Mouse (Mus musculus): ENCODE data around the gene Ruvbl2. TPM values are rescaled to one million over a fixed set of nuclear protein-coding genes. Genes with fewer than 3 reads are reported as not detected.
"Not testable (repeated sequence)": the region's sequence is repeated elsewhere in the genome, so short reads cannot be mapped to it uniquely, and the experiment has no call there.

The Ruvbl2 gene
- polyA plus RNA-seq, 1 experiment from 2014 or later = 123 TPM

DNA sequence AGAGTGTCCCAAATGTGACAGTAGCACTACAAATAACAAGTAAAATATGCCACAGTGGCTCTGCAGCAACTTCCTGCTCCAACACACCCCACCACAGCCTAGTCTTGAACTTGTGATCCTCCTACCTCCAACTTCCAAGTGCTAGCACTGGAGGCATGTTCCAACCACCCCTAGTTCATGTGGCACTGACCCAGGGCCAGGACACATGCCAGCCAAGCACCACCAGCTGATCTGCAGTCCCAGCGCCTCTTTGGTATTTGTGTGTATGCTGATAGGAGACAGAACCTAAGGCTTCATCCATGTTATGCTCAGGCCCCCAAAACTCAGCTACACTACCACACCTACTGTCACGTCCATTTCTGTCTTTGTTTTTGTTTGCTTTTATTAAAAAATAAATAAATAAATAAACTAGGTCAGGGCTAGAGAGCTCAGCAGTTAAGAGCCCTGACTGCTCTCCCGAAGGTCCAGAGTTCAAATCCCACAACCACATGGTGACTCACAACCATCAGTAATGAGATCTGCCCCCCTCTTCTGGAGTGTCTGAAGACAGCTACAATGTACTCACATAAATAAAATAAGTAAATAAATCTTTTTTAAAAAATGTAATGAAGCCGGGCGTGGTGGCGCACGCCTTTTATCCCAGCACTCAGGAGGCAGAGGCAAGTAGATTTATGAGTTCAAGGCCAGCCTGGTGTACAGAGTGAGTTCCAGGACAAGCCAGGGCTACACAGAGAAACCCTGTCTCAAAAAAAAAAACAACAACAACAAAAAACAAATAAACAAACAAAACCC is 26.3 kb upstream of the Ruvbl2 start:
- Histone ChIP-seq H3K27me3 (replicated peaks; ENCODE audit: control insufficient read depth, insufficient read depth, low read length) (no peaks in the 10 kb centered on the region), H3K9ac (ENCODE audit: low read depth, low read length) (no peak overlapping the region)
- 92% methylated on average over 7 of the region's 7 CpGs for WGBS

DNA sequence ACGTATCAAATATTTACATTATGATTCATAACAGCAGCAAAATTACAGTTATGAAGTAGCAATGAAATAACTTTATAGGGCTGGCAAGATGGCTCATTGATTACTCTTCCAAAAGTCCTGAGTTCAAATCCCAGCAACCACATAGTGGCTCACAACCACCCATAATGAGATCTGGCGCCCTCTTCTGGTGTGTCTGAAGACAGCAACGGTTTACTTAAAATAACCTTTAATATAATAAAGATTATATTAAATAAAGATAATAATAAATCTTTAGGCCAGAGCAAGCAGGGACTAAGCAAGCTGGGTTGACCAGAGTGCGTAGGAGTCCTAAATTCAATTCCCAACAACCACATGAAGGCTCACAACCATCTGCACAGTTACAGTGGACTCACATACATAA is 25.0 kb upstream of the Ruvbl2 start:
- DNase-seq (ENCODE audit: low spot score); ATAC-seq (ENCODE audit: low read depth); H3K9ac ChIP-seq (ENCODE audit: low read depth, low read length); H3K27me3 ChIP-seq (replicated peaks; ENCODE audit: control insufficient read depth, insufficient read depth, low read length); H3K9me3 ChIP-seq (ENCODE audit: control insufficient read depth, low read length); H3K4me2 ChIP-seq (ENCODE audit: low read depth, low read length); H3K4me3 ChIP-seq (ENCODE audit: low read depth, low read length); H3K27ac ChIP-seq (replicated peaks; ENCODE audit: low read depth, low read length): not testable (repeated sequence)
- Histone ChIP-seq H3K36me3 (ENCODE audit: control insufficient read depth, insufficient read depth, low read length) (peaks cover 50% of the 10 kb centered on the region), H3K4me1 (ENCODE audit: control insufficient read depth, insufficient read depth, low read length) (peaks cover 26% of the 10 kb centered on the region)
- WGBS = 80% methylated on average over 4 of the region's 4 CpGs

More for the DNA sequence above, 26.3 kb upstream of the Ruvbl2 start:
- no peak overlapping the region for H3K4me2 ChIP-seq (ENCODE audit: low read depth, low read length)
- H3K36me3 ChIP-seq (ENCODE audit: control insufficient read depth, insufficient read depth, low read length) = peaks cover 42% of the 10 kb centered on the region
- no peak for DNase-seq (ENCODE audit: low spot score)
- H3K4me3 ChIP-seq (ENCODE audit: low read depth, low read length) = no peak overlapping the region
- no peak for ATAC-seq (ENCODE audit: low read depth)
- H3K9me3 ChIP-seq (ENCODE audit: control insufficient read depth, low read length) = no peaks in the 10 kb centered on the region
- H3K4me1 ChIP-seq (ENCODE audit: control insufficient read depth, insufficient read depth, low read length) = peaks cover 22% of the 10 kb centered on the region
- no peak overlapping the region for H3K27ac ChIP-seq (replicated peaks; ENCODE audit: low read depth, low read length)

DNA sequence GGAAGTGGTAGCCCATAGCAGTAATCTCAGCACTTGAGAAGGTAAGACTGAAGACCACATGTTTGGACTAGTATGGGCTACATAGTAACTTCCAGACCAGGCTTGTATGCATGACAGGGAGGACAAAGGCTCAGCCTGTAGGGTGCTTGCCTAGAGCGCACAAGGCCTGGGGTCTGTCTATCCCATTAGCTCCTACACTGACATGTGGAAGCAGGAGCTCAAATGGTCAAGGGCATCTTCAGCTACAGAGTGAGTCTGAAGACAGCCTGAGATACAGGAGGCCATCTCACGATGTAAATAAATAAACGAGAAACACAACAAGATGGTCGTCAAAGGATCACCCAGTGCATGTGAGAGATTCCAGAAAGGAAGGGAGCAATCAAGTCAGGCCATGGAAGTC is 24.4 kb upstream of the Ruvbl2 start:
- no peak overlapping the region for H3K9ac ChIP-seq (ENCODE audit: low read depth, low read length)
- DNase-seq (ENCODE audit: low spot score) (no peak), ATAC-seq (ENCODE audit: low read depth) (no peak)
- peaks cover 56% of the 10 kb centered on the region for H3K36me3 ChIP-seq (ENCODE audit: control insufficient read depth, insufficient read depth, low read length)
- no peaks in the 10 kb centered on the region for H3K9me3 ChIP-seq (ENCODE audit: control insufficient read depth, low read length)
- H3K4me1 ChIP-seq (ENCODE audit: control insufficient read depth, insufficient read depth, low read length) = peaks cover 31% of the 10 kb centered on the region
- no peak overlapping the region for H3K4me3 ChIP-seq (ENCODE audit: low read depth, low read length)
- no peak overlapping the region for H3K4me2 ChIP-seq (ENCODE audit: low read depth, low read length)
- WGBS = 91% methylated on average over 4 of the region's 4 CpGs
- H3K27me3 ChIP-seq (replicated peaks; ENCODE audit: control insufficient read depth, insufficient read depth, low read length) = no peaks in the 10 kb centered on the region
- H3K27ac ChIP-seq (replicated peaks; ENCODE audit: low read depth, low read length) = no peak overlapping the region

- H3K27ac ChIP-seq (replicated peaks; ENCODE audit: low read depth, low read length) = peak overlapping the region; percentile 63
- 81% methylated on average over 4 of the region's 4 CpGs for WGBS
- peaks cover 61% of the 10 kb centered on the region for H3K36me3 ChIP-seq (ENCODE audit: control insufficient read depth, insufficient read depth, low read length)
- ATAC-seq (ENCODE audit: low read depth) (no peak), DNase-seq (ENCODE audit: low spot score) (no peak)
- H3K4me1 ChIP-seq (ENCODE audit: control insufficient read depth, insufficient read depth, low read length) = peaks cover 31% of the 10 kb centered on the region
- no peak overlapping the region for H3K4me2 ChIP-seq (ENCODE audit: low read depth, low read length)
- H3K9ac ChIP-seq (ENCODE audit: low read depth, low read length) = no peak overlapping the region
- H3K4me3 ChIP-seq (ENCODE audit: low read depth, low read length) = no peak overlapping the region
- H3K27me3 ChIP-seq (replicated peaks; ENCODE audit: control insufficient read depth, insufficient read depth, low read length) = no peaks in the 10 kb centered on the region
- no peaks in the 10 kb centered on the region for H3K9me3 ChIP-seq (ENCODE audit: control insufficient read depth, low read length)
These were observed 23.9 kb upstream of the Ruvbl2 start for GRCm38 (mm10) chr7:45461781-45462180.

DNA sequence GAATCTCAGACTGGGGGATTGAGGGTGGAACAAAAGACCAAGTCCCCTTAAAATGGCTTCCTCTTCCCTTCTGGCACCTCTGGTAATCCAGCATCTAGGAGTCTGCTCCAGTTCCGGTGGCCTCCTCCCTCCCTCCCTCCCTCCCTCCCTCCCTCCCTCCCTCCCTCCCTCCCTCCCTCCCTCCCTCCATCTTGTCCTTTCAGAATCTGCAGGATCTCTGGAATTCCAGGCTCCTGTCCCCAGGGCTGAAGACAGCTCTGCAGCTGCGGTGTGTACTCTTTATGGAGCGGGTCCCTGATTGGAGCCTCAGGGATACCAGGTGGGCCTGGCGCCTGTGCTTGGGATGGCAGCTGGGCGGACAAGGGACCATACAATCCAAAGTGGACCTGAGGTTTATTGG is 23.4 kb upstream of the Ruvbl2 start:
- Histone ChIP-seq H3K36me3 (ENCODE audit: control insufficient read depth, insufficient read depth, low read length) (peaks cover 64% of the 10 kb centered on the region), H3K9ac (ENCODE audit: low read depth, low read length) (0 out of 2 replicates have a peak overlapping the region, but pooled peaks have one; percentile 25), H3K27ac (replicated peaks; ENCODE audit: low read depth, low read length) (peak overlapping the region; percentile 78), H3K4me1 (ENCODE audit: control insufficient read depth, insufficient read depth, low read length) (peaks cover 31% of the 10 kb centered on the region), H3K27me3 (replicated peaks; ENCODE audit: control insufficient read depth, insufficient read depth, low read length) (no peaks in the 10 kb centered on the region), H3K4me2 (ENCODE audit: low read depth, low read length) (no peak overlapping the region; the same call in 1 of the 2 replicates), H3K4me3 (ENCODE audit: low read depth, low read length) (no peak overlapping the region), H3K9me3 (ENCODE audit: control insufficient read depth, low read length) (no peaks in the 10 kb centered on the region)
- 42% methylated on average over 5 of the region's 5 CpGs for WGBS
- DNase-seq (ENCODE audit: low spot score) = no peak
- ATAC-seq (ENCODE audit: low read depth) = no peak

- Histone ChIP-seq H3K4me1 (ENCODE audit: control insufficient read depth, insufficient read depth, low read length) (peaks cover 29% of the 10 kb centered on the region), H3K9ac (ENCODE audit: low read depth, low read length) (peak overlapping the region; percentile 48), H3K4me2 (ENCODE audit: low read depth, low read length) (peak overlapping the region; percentile 68), H3K36me3 (ENCODE audit: control insufficient read depth, insufficient read depth, low read length) (peaks cover 68% of the 10 kb centered on the region), H3K4me3 (ENCODE audit: low read depth, low read length) (0 out of 2 replicates have a peak overlapping the region, but pooled peaks have one; percentile 60), H3K27me3 (replicated peaks; ENCODE audit: control insufficient read depth, insufficient read depth, low read length) (no peaks in the 10 kb centered on the region), H3K27ac (replicated peaks; ENCODE audit: low read depth, low read length) (peak overlapping the region; percentile 78), H3K9me3 (ENCODE audit: control insufficient read depth, low read length) (no peaks in the 10 kb centered on the region)
- ATAC-seq (ENCODE audit: low read depth) = peak; percentile 4; the same call in 1 of the 2 replicates
- WGBS = 17% methylated on average over 13 of the region's 13 CpGs
- peak; percentile 89 for DNase-seq (ENCODE audit: low spot score)
These were observed 23.0 kb upstream of the Ruvbl2 start for GRCm38 (mm10) chr7:45460860-45461314.

DNA sequence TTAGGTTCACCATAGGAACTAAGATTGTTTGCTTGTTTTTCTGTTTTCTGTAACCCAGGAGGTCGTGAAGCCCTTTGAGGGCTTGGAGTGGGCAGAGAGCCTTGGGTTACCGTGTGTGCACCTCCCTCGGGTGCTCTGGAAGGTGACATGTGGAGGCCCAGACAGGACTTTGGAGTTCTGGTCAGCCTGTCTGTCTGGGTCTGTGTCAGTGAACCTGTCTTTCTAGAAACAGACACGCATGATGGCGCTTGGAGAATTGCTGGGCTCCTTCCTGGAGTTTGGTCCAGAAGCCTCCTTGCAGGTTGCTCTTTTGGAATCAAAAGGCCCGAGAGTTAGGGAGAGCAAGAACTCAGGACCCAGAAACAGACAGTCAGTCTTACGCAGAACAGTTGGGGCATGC is 22.5 kb upstream of the Ruvbl2 start:
- ATAC-seq (ENCODE audit: low read depth) (no peak), DNase-seq (ENCODE audit: low spot score) (no peak)
- peaks cover 73% of the 10 kb centered on the region for H3K36me3 ChIP-seq (ENCODE audit: control insufficient read depth, insufficient read depth, low read length)
- peaks cover 24% of the 10 kb centered on the region for H3K4me1 ChIP-seq (ENCODE audit: control insufficient read depth, insufficient read depth, low read length)
- no peaks in the 10 kb centered on the region for H3K27me3 ChIP-seq (replicated peaks; ENCODE audit: control insufficient read depth, insufficient read depth, low read length)
- no peaks in the 10 kb centered on the region for H3K9me3 ChIP-seq (ENCODE audit: control insufficient read depth, low read length)
- H3K27ac ChIP-seq (replicated peaks; ENCODE audit: low read depth, low read length) = peak overlapping the region; percentile 78
- WGBS = 66% methylated on average over 7 of the region's 7 CpGs
- H3K4me3 ChIP-seq (ENCODE audit: low read depth, low read length) = peak overlapping the region; percentile 60
- peak overlapping the region; percentile 48 for H3K9ac ChIP-seq (ENCODE audit: low read depth, low read length)
- H3K4me2 ChIP-seq (ENCODE audit: low read depth, low read length) = peak overlapping the region; percentile 68

DNA sequence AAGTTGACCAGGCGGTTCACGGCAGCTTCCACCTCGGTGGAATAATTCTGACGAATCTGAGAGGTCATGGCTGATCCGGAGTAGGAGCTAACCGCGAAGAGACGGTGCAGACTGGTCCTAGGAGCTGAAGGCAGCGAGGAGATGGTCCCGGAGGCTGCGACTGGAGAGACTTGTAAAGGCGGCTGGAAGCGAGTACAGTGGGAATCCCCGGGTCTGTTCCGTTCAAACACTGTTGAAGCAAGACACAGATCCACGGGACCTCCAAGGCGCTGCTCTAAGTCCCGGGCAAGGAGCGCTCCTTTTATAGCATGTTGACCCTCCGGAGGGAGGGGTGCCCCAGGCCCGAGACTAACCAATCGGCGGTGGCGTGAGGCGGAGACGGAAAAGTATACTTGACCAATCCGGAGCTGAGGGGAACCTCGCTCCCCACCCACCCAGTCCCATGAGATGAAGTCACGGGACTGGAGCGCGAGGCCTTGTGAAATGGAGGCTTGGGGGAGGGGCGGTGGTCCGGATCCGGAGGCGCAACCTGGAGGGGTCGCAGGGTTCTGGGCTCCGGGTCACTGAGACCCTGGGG is 21.8 kb upstream of the Ruvbl2 start, which contains the start of gene Ftl1:
Gene Ftl1 (minus strand): TSS at position 321 of the 577 bp plus-strand sequence.
- DNase-seq (ENCODE audit: low spot score) (peak; percentile 100), ATAC-seq (ENCODE audit: low read depth) (peak; percentile 94)
- not testable (repeated sequence) for H3K9me3 ChIP-seq (ENCODE audit: control insufficient read depth, low read length); H3K27me3 ChIP-seq (replicated peaks; ENCODE audit: control insufficient read depth, insufficient read depth, low read length)
- Histone ChIP-seq H3K4me2 (ENCODE audit: low read depth, low read length) (peak within 1 kb of the TSS; percentile 68), H3K27ac (replicated peaks; ENCODE audit: low read depth, low read length) (peak within 1 kb of the TSS; percentile 94), H3K4me3 (ENCODE audit: low read depth, low read length) (peak within 1 kb of the TSS; percentile 60), H3K4me1 (ENCODE audit: control insufficient read depth, insufficient read depth, low read length) (peaks cover 24% of the 10 kb centered on the region), H3K9ac (ENCODE audit: low read depth, low read length) (peak within 1 kb of the TSS; percentile 82), H3K36me3 (ENCODE audit: control insufficient read depth, insufficient read depth, low read length) (peaks cover 73% of the 10 kb centered on the region)
- 0% methylated on average over 21 of the region's 37 CpGs for WGBS

All from embryonic facial prominence, embryonic 14.5 days (tissue).